Mouse (Mus musculus): ENCODE measurements at regions not wholly inside any gene's neighbourhood (a gene's known extent, or its start where the extent isn't known, plus 50 kb on each side); places are given as distances from the start of the nearest gene placed in this dataset.

DNA sequence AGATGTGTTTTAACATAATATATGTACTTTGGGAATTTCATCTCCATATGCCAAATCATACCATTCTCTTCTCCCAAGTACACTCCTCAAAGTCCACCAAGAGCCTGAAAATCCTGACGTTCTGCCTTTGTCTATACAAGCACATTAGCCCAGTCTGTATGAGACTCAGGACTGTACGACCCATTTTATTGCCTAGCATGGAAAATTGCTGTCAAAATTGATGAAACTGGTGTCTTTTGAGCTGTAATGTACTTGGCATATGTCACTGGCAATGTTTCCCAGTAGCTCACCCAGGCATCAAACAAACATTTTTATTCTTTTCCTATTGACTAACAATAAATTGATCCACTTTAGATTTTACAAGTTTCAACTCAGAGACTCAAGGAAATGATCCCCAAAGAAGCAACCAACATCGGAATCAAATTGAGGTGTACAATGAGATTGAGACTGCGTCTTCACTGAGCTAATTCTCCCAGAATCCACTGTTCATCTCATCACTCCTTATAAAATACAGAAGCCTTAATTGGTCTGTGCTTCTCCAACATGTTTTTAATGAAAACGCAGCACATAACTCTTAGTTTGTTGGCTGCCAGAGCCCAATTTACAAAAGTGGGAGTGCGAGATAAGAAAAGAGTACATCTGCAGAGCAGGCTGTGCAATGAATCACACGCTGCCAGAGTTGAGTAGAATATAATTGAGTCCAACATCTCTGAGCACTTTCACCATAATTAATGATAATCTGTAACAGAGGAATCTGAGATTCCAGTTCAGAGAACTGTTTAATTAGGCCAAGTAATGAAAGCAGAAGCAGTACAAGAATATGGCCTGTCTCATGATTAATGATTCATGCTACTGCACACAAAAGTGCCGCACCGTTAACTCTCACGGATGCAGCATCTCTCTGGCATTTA is 821.5 kb downstream of the Kcnj3 start:
- H3K4me1 ChIP-seq (ENCODE audit: control insufficient read depth, insufficient read depth, low read length) = no peaks in the 10 kb centered on the region
- no peak overlapping the region for H3K4me3 ChIP-seq (ENCODE audit: low read depth, low read length)
- H3K27me3 ChIP-seq (replicated peaks; ENCODE audit: control insufficient read depth, insufficient read depth, low read length) = no peaks in the 10 kb centered on the region
- H3K9me3 ChIP-seq (ENCODE audit: control insufficient read depth, low read length) = no peaks in the 10 kb centered on the region
- DNase-seq (ENCODE audit: low spot score) (peak; percentile 49), ATAC-seq (ENCODE audit: low read depth) (peak; percentile 53; the same call in 1 of the 2 replicates)
- no peak overlapping the region for H3K9ac ChIP-seq (ENCODE audit: low read depth, low read length)
- H3K4me2 ChIP-seq (ENCODE audit: low read depth, low read length) = no peak overlapping the region
- WGBS = 74% methylated on average over 10 of the region's 10 CpGs
- no peak overlapping the region for H3K27ac ChIP-seq (replicated peaks; ENCODE audit: low read depth, low read length)
- no peaks in the 10 kb centered on the region for H3K36me3 ChIP-seq (ENCODE audit: control insufficient read depth, insufficient read depth, low read length)

- Histone ChIP-seq H3K4me1 (ENCODE audit: control insufficient read depth, insufficient read depth, low read length) (no peaks in the 10 kb centered on the region), H3K4me3 (ENCODE audit: low read depth, low read length) (no peak overlapping the region), H3K9ac (ENCODE audit: low read depth, low read length) (no peak overlapping the region), H3K4me2 (ENCODE audit: low read depth, low read length) (no peak overlapping the region), H3K27me3 (replicated peaks; ENCODE audit: control insufficient read depth, insufficient read depth, low read length) (no peaks in the 10 kb centered on the region), H3K36me3 (ENCODE audit: control insufficient read depth, insufficient read depth, low read length) (no peaks in the 10 kb centered on the region), H3K27ac (replicated peaks; ENCODE audit: low read depth, low read length) (no peak overlapping the region), H3K9me3 (ENCODE audit: control insufficient read depth, low read length) (no peaks in the 10 kb centered on the region)
- 80% methylated on average over 2 of the region's 2 CpGs for WGBS
- DNase-seq (ENCODE audit: low spot score) = no peak
- no peak for ATAC-seq (ENCODE audit: low read depth)
Observed at GRCm38 (mm10) chr2:56304920-56305319, 818.9 kb downstream of the Nr4a2 start.

GRCm38 (mm10) chr2:56321692-56322091 is 802.1 kb downstream of the Nr4a2 start:
- 62% methylated on average over 7 of the region's 7 CpGs for whole genome bisulfite sequencing
- no peak for DNase-seq (ENCODE audit: low spot score)
- H3K4me1 ChIP-seq (ENCODE audit: control insufficient read depth, insufficient read depth, low read length) = no peaks in the 10 kb centered on the region

GRCm38 (mm10) chr2:56322508-56322907 is 801.3 kb downstream of the Nr4a2 start:
- DNase-seq (ENCODE audit: low spot score) (no peak), ATAC-seq (ENCODE audit: low read depth) (no peak)
- Histone ChIP-seq H3K36me3 (ENCODE audit: control insufficient read depth, insufficient read depth, low read length) (no peaks in the 10 kb centered on the region), H3K9me3 (ENCODE audit: control insufficient read depth, low read length) (no peaks in the 10 kb centered on the region), H3K27me3 (replicated peaks; ENCODE audit: control insufficient read depth, insufficient read depth, low read length) (no peaks in the 10 kb centered on the region), H3K4me3 (ENCODE audit: low read depth, low read length) (no peak overlapping the region), H3K27ac (replicated peaks; ENCODE audit: low read depth, low read length) (no peak overlapping the region), H3K9ac (ENCODE audit: low read depth, low read length) (no peak overlapping the region), H3K4me1 (ENCODE audit: control insufficient read depth, insufficient read depth, low read length) (no peaks in the 10 kb centered on the region), H3K4me2 (ENCODE audit: low read depth, low read length) (no peak overlapping the region)
- WGBS = 76% methylated on average over 5 of the region's 5 CpGs

More at GRCm38 (mm10) chr2:56321692-56322091, 802.1 kb downstream of the Nr4a2 start:
- H3K4me3 ChIP-seq (ENCODE audit: low read depth, low read length) = no peak overlapping the region
- H3K4me2 ChIP-seq (ENCODE audit: low read depth, low read length) = no peak overlapping the region
- H3K27ac ChIP-seq (replicated peaks; ENCODE audit: low read depth, low read length) = no peak overlapping the region
- H3K36me3 ChIP-seq (ENCODE audit: control insufficient read depth, insufficient read depth, low read length) = no peaks in the 10 kb centered on the region
- no peak for ATAC-seq (ENCODE audit: low read depth)
- H3K27me3 ChIP-seq (replicated peaks; ENCODE audit: control insufficient read depth, insufficient read depth, low read length) = no peaks in the 10 kb centered on the region
- H3K9me3 ChIP-seq (ENCODE audit: control insufficient read depth, low read length) = no peaks in the 10 kb centered on the region
- H3K9ac ChIP-seq (ENCODE audit: low read depth, low read length) = no peak overlapping the region

DNA sequence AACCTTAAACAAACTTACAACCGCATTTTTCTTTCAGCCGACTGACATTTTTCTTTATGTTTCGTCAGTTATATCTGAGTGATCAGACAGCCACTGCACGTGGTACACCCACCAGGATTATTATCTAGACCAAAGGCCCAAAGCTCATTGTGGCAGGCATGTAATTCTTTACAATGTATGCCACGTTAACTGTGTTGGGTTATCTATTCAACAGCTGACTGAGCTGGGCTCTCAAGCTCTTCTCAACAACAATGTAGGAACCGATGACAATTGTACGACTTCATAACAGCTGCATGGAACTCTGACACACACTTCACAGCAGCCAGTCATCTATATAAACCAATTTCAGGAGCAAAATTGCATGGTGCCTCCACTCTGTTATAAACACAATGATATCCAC is 787.8 kb downstream of the Nr4a2 start:
- no peaks in the 10 kb centered on the region for H3K9me3 ChIP-seq (ENCODE audit: control insufficient read depth, low read length)
- H3K4me3 ChIP-seq (ENCODE audit: low read depth, low read length) = no peak overlapping the region
- H3K36me3 ChIP-seq (ENCODE audit: control insufficient read depth, insufficient read depth, low read length) = no peaks in the 10 kb centered on the region
- no peak for ATAC-seq (ENCODE audit: low read depth)
- no peaks in the 10 kb centered on the region for H3K4me1 ChIP-seq (ENCODE audit: control insufficient read depth, insufficient read depth, low read length)
- H3K27me3 ChIP-seq (replicated peaks; ENCODE audit: control insufficient read depth, insufficient read depth, low read length) = no peaks in the 10 kb centered on the region
- H3K9ac ChIP-seq (ENCODE audit: low read depth, low read length) = no peak overlapping the region
- WGBS = 64% methylated on average over 7 of the region's 7 CpGs
- DNase-seq (ENCODE audit: low spot score) = peak; percentile 5
- no peak overlapping the region for H3K4me2 ChIP-seq (ENCODE audit: low read depth, low read length)
- H3K27ac ChIP-seq (replicated peaks; ENCODE audit: low read depth, low read length) = no peak overlapping the region

- Histone ChIP-seq H3K27ac (replicated peaks; ENCODE audit: low read depth, low read length) (no peak overlapping the region), H3K4me2 (ENCODE audit: low read depth, low read length) (no peak overlapping the region), H3K27me3 (replicated peaks; ENCODE audit: control insufficient read depth, insufficient read depth, low read length) (no peaks in the 10 kb centered on the region), H3K4me3 (ENCODE audit: low read depth, low read length) (no peak overlapping the region), H3K36me3 (ENCODE audit: control insufficient read depth, insufficient read depth, low read length) (no peaks in the 10 kb centered on the region), H3K9ac (ENCODE audit: low read depth, low read length) (no peak overlapping the region), H3K9me3 (ENCODE audit: control insufficient read depth, low read length) (no peaks in the 10 kb centered on the region), H3K4me1 (ENCODE audit: control insufficient read depth, insufficient read depth, low read length) (no peaks in the 10 kb centered on the region)
- DNase-seq (ENCODE audit: low spot score) (no peak), ATAC-seq (ENCODE audit: low read depth) (no peak)
- WGBS = 52% methylated on average over 3 of the region's 3 CpGs
Observed at GRCm38 (mm10) chr2:56364065-56364464, 759.7 kb downstream of the Nr4a2 start.

All from embryonic facial prominence, embryonic 14.5 days (tissue).